Mouse (Mus musculus): ENCODE measurements at regions not wholly inside any gene's neighbourhood (a gene's known extent, or its start where the extent isn't known, plus 50 kb on each side); places are given as distances from the start of the nearest gene placed in this dataset.

DNA sequence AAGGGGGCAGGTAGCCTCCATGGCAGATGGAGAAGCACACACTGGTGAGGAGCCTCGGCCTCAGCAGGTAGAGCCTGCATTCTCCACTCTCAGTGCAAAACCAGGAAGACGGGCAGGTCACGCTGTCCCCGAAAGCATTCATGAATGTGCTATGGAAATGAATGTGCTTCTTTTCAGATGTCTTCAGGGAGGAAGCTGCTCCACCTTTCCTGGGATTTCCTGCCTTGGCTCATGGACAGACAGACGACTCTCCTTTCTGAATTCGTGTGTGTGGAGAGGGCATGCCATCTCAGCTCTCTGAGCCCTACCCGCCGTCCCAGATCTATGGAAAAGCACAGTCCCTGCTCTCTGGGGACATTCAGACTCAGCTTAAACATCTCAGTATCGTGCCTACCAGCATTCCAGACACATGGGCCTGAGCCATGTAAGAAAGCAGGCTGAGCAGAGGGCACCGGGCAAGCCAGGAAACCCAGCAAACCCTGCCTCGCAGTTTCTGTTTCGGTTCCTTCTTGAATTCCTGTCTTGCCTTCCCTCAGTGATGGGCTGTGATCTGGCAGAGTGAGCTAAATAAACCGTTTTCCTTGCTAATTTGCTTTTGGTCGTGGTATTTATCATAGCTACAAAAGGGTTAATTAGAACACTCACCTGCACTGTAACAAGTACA, 354.0 kb downstream of the Matn1 start:
- no peak overlapping the region for H3K27ac ChIP-seq (ENCODE audit: insufficient read depth, low read depth)
- no peaks in the 10 kb centered on the region for H3K9me3 ChIP-seq (replicated peaks; ENCODE audit: low read length)
- H3K4me2 ChIP-seq (ENCODE audit: insufficient read depth, low read depth, poor library complexity, severe bottlenecking): peak overlapping the region; percentile 34
- peak; percentile 47 for DNase-seq (ENCODE audit: extremely low read depth)
- peak overlapping the region in 1 of 3 experiments; percentile 8 for H3K4me3 ChIP-seq (replicated peaks in 1 of 3; ENCODE audit: low read depth in 2 of 3, low read length in 2 of 3, poor library complexity in 1 of 3)
- peaks cover 11% of the 10 kb centered on the region for H3K27me3 ChIP-seq (replicated peaks)
- TF ChIP-seq ZMIZ1 (IDR thresholded peaks at IDR 0.05; ENCODE audit: low read depth, low read length) (no peak), TBP (conservative IDR thresholded peaks at IDR 0.05; ENCODE audit: low read depth, low read length) (no peak), SMC3 (IDR thresholded peaks at IDR 0.05; ENCODE audit: low read depth, low read length) (no peak), USF2 (conservative IDR thresholded peaks at IDR 0.05; ENCODE audit: low read depth, low read length) (no peak), USF1 (IDR thresholded peaks at IDR 0.05; ENCODE audit: low read depth, low read length) (no peak), BHLHE40 (IDR thresholded peaks at IDR 0.05; ENCODE audit: low read depth, low read length) (no peak), MAX (IDR thresholded peaks at IDR 0.05; ENCODE audit: low read length) (peak; percentile 70), MAFK (IDR thresholded peaks at IDR 0.05; ENCODE audit: insufficient replicate concordance, low read length) (no peak), MYC (IDR thresholded peaks at IDR 0.05; ENCODE audit: low read depth, low read length) (peak; percentile 52; the same call in 1 of the 2 replicates), JUND (conservative IDR thresholded peaks at IDR 0.05; ENCODE audit: low read depth, low read length) (no peak), CHD1 (IDR thresholded peaks at IDR 0.05; ENCODE audit: low read depth, low read length) (no peak), PAX5 (IDR thresholded peaks at IDR 0.05; ENCODE audit: low read length) (no peak), MEF2A (IDR thresholded peaks at IDR 0.05; ENCODE audit: borderline replicate concordance, low read depth, low read length) (no peak), E2F4 (IDR thresholded peaks at IDR 0.05; ENCODE audit: insufficient replicate concordance, low read depth, low read length) (no peak), RCOR1 (conservative IDR thresholded peaks at IDR 0.05; ENCODE audit: low read depth, low read length) (no peak), POLR2AphosphoS2 (IDR thresholded peaks at IDR 0.05; ENCODE audit: low read depth, low read length) (no peak), UBTF (IDR thresholded peaks at IDR 0.05; ENCODE audit: low read depth, low read length) (no peak), HCFC1 (IDR thresholded peaks at IDR 0.05; ENCODE audit: low read depth, low read length) (no peak), NELFE (IDR thresholded peaks at IDR 0.05; ENCODE audit: low read depth, low read length) (no peak), IRF4 (IDR thresholded peaks at IDR 0.05; ENCODE audit: low read depth, low read length) (peak; percentile 75), ZKSCAN1 (IDR thresholded peaks at IDR 0.05; ENCODE audit: borderline replicate concordance, low read depth, low read length) (no peak)
- H3K79me2 ChIP-seq (replicated peaks; ENCODE audit: control insufficient read depth, extremely low read depth, insufficient read depth, poor library complexity, severe bottlenecking): no peaks in the 10 kb centered on the region
- dilution Hi-C loops (cut with MboI; ENCODE audit: extremely low pct_ligation_motif_present, extremely low pct_unique_long_range_greater_than_20kb, low sequenced_read_pairs): no loop called here
- H3K36me3 ChIP-seq (replicated peaks in 1 of 2; ENCODE audit: control insufficient read depth in 1 of 2, insufficient read depth in 1 of 2, low read length in 1 of 2): no peaks in the 10 kb centered on the region
- H3K4me1 ChIP-seq (ENCODE audit: control insufficient read depth in 1 of 2, insufficient read depth in 2 of 2): peaks cover 6 to 33% of the 10 kb centered on the region in 2 experiments
- H3K9ac ChIP-seq (ENCODE audit: insufficient read depth, low read depth): no peak overlapping the region
- in situ Hi-C loops (cut with MboI; ENCODE audit: low pct_ligation_motif_present, low pct_unique_long_range_greater_than_20kb, low sequenced_read_pairs): no loop called here

DNA sequence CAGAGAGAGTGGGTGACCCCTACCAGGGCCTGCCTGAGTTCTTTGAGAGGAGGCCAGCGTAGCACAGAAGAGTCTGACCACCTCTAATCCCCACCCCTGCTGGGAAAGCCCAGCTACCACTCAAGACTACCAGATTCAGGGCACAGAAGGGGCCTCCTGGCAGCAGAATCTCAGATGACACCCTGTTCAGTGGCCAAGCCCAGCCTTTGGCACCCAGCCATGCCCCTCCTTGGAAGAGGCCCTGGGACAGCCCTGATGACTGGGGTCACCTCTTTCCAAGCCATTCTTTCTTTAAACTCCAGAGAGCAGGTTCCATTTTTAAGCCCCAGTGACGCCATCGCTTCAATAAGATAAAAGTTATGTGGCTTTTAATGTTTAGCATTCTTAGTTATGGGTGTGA, 359.8 kb downstream of the Matn1 start:
- Histone ChIP-seq H3K4me2 (ENCODE audit: insufficient read depth, low read depth, poor library complexity, severe bottlenecking) (no peak overlapping the region), H3K9ac (ENCODE audit: insufficient read depth, low read depth) (no peak overlapping the region), H3K27me3 (replicated peaks) (peaks cover 3% of the 10 kb centered on the region), H3K36me3 (replicated peaks in 1 of 2; ENCODE audit: control insufficient read depth in 1 of 2, insufficient read depth in 1 of 2, low read length in 1 of 2) (no peaks in the 10 kb centered on the region), H3K27ac (ENCODE audit: insufficient read depth, low read depth) (no peak overlapping the region), H3K4me1 (ENCODE audit: control insufficient read depth in 1 of 2, insufficient read depth in 2 of 2) (peaks cover 10 to 24% of the 10 kb centered on the region in 2 experiments; a peak in 3 of 4 replicates), H3K79me2 (replicated peaks; ENCODE audit: control insufficient read depth, extremely low read depth, insufficient read depth, poor library complexity, severe bottlenecking) (no peaks in the 10 kb centered on the region), H3K9me3 (replicated peaks; ENCODE audit: low read length) (no peaks in the 10 kb centered on the region), H3K4me3 (replicated peaks in 1 of 3; ENCODE audit: low read depth in 2 of 3, low read length in 2 of 3, poor library complexity in 1 of 3) (no peak overlapping the region)
- no peak for TF ChIP-seq NELFE (IDR thresholded peaks at IDR 0.05; ENCODE audit: low read depth, low read length)
- TF ChIP-seq USF1 (IDR thresholded peaks at IDR 0.05; ENCODE audit: low read depth, low read length): no peak
- no peak for TF ChIP-seq BHLHE40 (IDR thresholded peaks at IDR 0.05; ENCODE audit: low read depth, low read length)
- no peak for TF ChIP-seq ETS1 (conservative IDR thresholded peaks at IDR 0.05; ENCODE audit: low read depth, low read length)
- no peak for TF ChIP-seq MEF2A (IDR thresholded peaks at IDR 0.05; ENCODE audit: borderline replicate concordance, low read depth, low read length)
- no peak for TF ChIP-seq NRF1 (IDR thresholded peaks at IDR 0.05; ENCODE audit: low read depth, low read length)
- TF ChIP-seq ZC3H11A (IDR thresholded peaks at IDR 0.05; ENCODE audit: low read depth, low read length): no peak
- no peak for TF ChIP-seq EP300 (IDR thresholded peaks at IDR 0.05; ENCODE audit: low read length)
- TF ChIP-seq E2F4 (IDR thresholded peaks at IDR 0.05; ENCODE audit: insufficient replicate concordance, low read depth, low read length): no peak
- no peak for TF ChIP-seq POLR2AphosphoS2 (IDR thresholded peaks at IDR 0.05; ENCODE audit: low read depth, low read length)
- no peak for TF ChIP-seq ZKSCAN1 (IDR thresholded peaks at IDR 0.05; ENCODE audit: borderline replicate concordance, low read depth, low read length)
- no peak for TF ChIP-seq RAD21 (IDR thresholded peaks at IDR 0.05; ENCODE audit: low read depth, low read length)
- no peak for TF ChIP-seq GABPA (IDR thresholded peaks at IDR 0.05; ENCODE audit: insufficient replicate concordance, low read depth, low read length)
- TF ChIP-seq SIN3A (IDR thresholded peaks at IDR 0.05; ENCODE audit: low read length): no peak
- no peak for TF ChIP-seq TBP (conservative IDR thresholded peaks at IDR 0.05; ENCODE audit: low read depth, low read length)
- dilution Hi-C loops (cut with MboI; ENCODE audit: extremely low pct_ligation_motif_present, extremely low pct_unique_long_range_greater_than_20kb, low sequenced_read_pairs) (no loop called here), in situ Hi-C loops (cut with MboI; ENCODE audit: low pct_ligation_motif_present, low pct_unique_long_range_greater_than_20kb, low sequenced_read_pairs) (no loop called here)
- DNase-seq (ENCODE audit: extremely low read depth): no peak

All from CH12.LX (cell line).